Mouse (Mus musculus) ES-E14 (cell line): ENCODE results near the gene Hif1an. TPM values are rescaled to one million over a fixed set of nuclear protein-coding genes. Genes with fewer than 3 reads are reported as not detected.

Source experiments
- DNase-seq: peaks from one replicate; pipeline ENCODE4 v3.0.0-alpha.2; 2013; ENCODE audit warnings: low read depth, low spot score
- H3K27ac ChIP-seq: 2 replicates; pipeline ENCODE4 v1.5.1; 2012; ENCODE audit warnings: low read depth, mild to moderate bottlenecking, low read length, moderate library complexity, mixed read lengths; ENCODE audit not compliant: poor library complexity, insufficient read depth, severe bottlenecking
- H3K36me3 ChIP-seq: 2 replicates; pipeline ENCODE4 v1.6.1; 2012; ENCODE audit warnings: mild to moderate bottlenecking, low read length, moderate library complexity, mixed read lengths; ENCODE audit not compliant: control insufficient read depth, poor library complexity, insufficient read depth, severe bottlenecking
- H3K4me1 ChIP-seq, 2 experiments: fragments of 150-350 bp in 1 of 2; sonication (generic) in 1 of 2; 2 replicates each; pipeline ENCODE4 v1.6.1; 2012; ENCODE audit warnings: low read length in 2 of 2, mild to moderate bottlenecking in 1 of 2, mixed read lengths in 1 of 2; ENCODE audit not compliant: control insufficient read depth in 2 of 2, insufficient read depth in 2 of 2, poor library complexity in 1 of 2
- H3K4me3 ChIP-seq, 2 experiments: fragments of 150-350 bp in 1 of 2; sonication (generic) in 1 of 2; 2 replicates each; pipeline ENCODE4 v1.5.1; 2012; ENCODE audit warnings: low read length in 2 of 2, low read depth in 1 of 2, mild to moderate bottlenecking in 1 of 2, mixed read lengths in 1 of 2; ENCODE audit not compliant: insufficient read depth in 1 of 2, poor library complexity in 1 of 2, severe bottlenecking in 1 of 2
- H3K9ac ChIP-seq: 2 replicates; pipeline ENCODE4 v1.6.1; 2012; ENCODE audit warnings: low read depth, mild to moderate bottlenecking, low read length, mixed read lengths; ENCODE audit not compliant: poor library complexity, insufficient read depth, severe bottlenecking
- H3K9me3 ChIP-seq: fragments of 150-350 bp; sonication (generic); 2 replicates; pipeline ENCODE4 v1.6.1; 2012; ENCODE audit warnings: low read depth, mild to moderate bottlenecking, low read length; ENCODE audit not compliant: control insufficient read depth, insufficient read depth
- CHD2 ChIP-seq: IDR thresholded peaks from 2 replicates; pipeline ENCODE4 v1.6.1; 2014; ENCODE audit warnings: mild to moderate bottlenecking, low read depth, low read length, inconsistent platforms
- HCFC1 ChIP-seq: IDR thresholded peaks from 2 replicates; pipeline ENCODE4 v1.6.1; 2012; ENCODE audit warnings: low read length, inconsistent platforms, borderline replicate concordance; ENCODE audit not compliant: insufficient read depth
- MAFK ChIP-seq: IDR thresholded peaks from 2 replicates; pipeline ENCODE4 v1.6.1; 2014; ENCODE audit warnings: mild to moderate bottlenecking, low read depth, low read length, inconsistent platforms; ENCODE audit not compliant: insufficient read depth
- ZC3H11A ChIP-seq: IDR thresholded peaks from 2 replicates; pipeline ENCODE4 v1.6.1; 2012; ENCODE audit warnings: low read depth, mild to moderate bottlenecking, inconsistent platforms, low read length, borderline replicate concordance
- ZNF384 ChIP-seq: IDR thresholded peaks from 2 replicates; pipeline ENCODE4 v1.6.1; 2012; ENCODE audit warnings: low read depth, low read length, inconsistent platforms
- in situ Hi-C, 2 experiments: fragments of 600-800 bp; cut with MboI; formaldehyde crosslinking; loops; one replicate each; pipeline ENCODE4 v1.15.1; 2025; ENCODE audit warnings: low sequenced_read_pairs in 2 of 2, inconsistent platforms in 1 of 2; ENCODE audit not compliant: unreplicated experiment in 2 of 2
- total RNA-seq: library from RNA; depleted of rRNA; stranded (reverse); fragments of 300-350 nt; gene quantifications from 2 replicates; pipeline ENCODE4 v1.2.3, GENCODE M21; 2012; rRNA removed

The Hif1an gene
- total RNA-seq, 1 experiment, result 18.2 TPM

GRCm38 (mm10) chr19:44590992-44591391 is 28.3 kb downstream of the Hif1an start:
- no peaks in the 10 kb centered on the region for H3K9me3 ChIP-seq
- TF ChIP-seq HCFC1, result no peak
- no peaks in the 10 kb centered on the region for H3K36me3 ChIP-seq
- in situ Hi-C loops, result loop anchor here in 1 of 2 experiments (25.0 kb wide), 1 partner anchor 146 kb away; no protein-coding TSS in a partner anchor
- no peak overlapping the region for H3K9ac ChIP-seq
- DNase-seq, result no peak
- H3K4me1 ChIP-seq, result peaks cover 4 to 18% of the 10 kb centered on the region in 2 experiments; a peak in 1 of 4 replicates
- H3K4me3 ChIP-seq, result peak overlapping the region in 1 of 2 experiments; percentile 22; a peak in 1 of 4 replicates
- no peak overlapping the region for H3K27ac ChIP-seq

DNA sequence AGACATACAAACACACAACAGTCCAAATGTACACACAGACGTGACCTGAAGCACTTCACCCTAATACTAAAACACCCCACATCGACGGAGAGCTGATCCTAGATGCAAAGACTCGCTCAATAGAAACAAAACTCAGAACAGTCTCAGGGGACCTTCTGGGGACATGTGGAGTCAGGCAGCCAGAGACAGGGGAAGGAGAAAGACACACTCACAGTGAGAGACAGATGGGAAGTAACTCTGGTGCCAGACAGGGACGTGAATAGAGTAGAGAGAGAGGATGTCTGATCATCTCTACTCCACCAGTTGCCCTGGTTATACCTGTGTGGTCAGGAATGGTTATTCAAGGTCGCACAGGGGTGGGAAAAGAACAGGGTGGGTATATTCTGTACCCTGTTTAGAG is 29.0 kb downstream of the Hif1an start:
- Histone ChIP-seq H3K4me3 (no peak overlapping the region), H3K4me1 (peaks cover 4 to 18% of the 10 kb centered on the region in 2 experiments; a peak in 1 of 4 replicates), H3K27ac (no peak overlapping the region), H3K36me3 (no peaks in the 10 kb centered on the region), H3K9me3 (no peaks in the 10 kb centered on the region), H3K9ac (no peak overlapping the region)
- TF ChIP-seq HCFC1 (no peak), CHD2 (no peak), ZNF384 (no peak), ZC3H11A (no peak), MAFK (no peak)
- no peak for DNase-seq
- in situ Hi-C loops, result loop anchor here in 1 of 2 experiments (25.0 kb wide), 1 partner anchor 146 kb away; no protein-coding TSS in a partner anchor

DNA sequence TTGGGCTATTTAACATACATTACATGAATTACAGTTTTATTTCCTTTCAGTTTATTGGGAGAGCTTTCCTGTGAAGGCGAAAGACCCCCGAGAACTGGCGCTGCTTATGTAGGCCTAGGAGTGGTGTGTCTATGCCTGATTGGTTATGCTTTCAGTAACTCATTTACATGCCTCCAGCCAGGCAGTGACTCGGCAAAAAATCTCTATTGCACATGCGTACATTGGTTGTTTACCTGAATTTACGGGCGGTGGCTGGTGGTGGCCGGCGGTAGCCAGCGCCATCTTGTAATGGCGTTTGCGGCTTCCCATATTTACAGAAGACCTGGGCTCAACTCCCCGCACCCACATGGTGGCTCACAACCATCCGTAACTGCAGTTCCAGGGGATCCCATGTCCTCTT is 31.5 kb downstream of the Hif1an start:
- in situ Hi-C loops, result loop anchor here in 1 of 2 experiments (25.0 kb wide), 1 partner anchor 143 kb away; no protein-coding TSS in a partner anchor
- TF ChIP-seq HCFC1, result no peak
- peak; percentile 77 for TF ChIP-seq MAFK

DNA sequence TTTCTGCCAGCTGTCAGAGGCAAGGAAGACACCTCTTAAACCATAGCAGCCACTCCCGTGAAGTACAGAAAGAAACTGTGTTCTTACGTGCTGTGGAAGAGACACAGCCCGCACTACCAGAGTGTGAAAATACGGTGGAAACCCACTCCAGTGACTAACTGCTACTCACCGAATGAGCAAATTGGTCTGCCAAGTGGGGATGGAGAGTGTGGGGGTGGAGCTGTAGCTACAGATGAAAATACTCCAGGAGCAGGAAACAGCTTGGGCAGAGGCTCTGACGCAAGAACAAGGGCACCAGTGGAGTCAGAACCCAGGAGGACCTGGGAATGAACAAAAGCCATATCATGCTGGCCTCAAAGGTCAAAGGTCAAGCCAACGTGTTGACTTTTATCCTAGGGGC is 55.5 kb downstream of the Hif1an start:
- Histone ChIP-seq H3K9me3 (no peaks in the 10 kb centered on the region), H3K27ac (no peak overlapping the region), H3K4me3 (no peak overlapping the region), H3K9ac (no peak overlapping the region), H3K4me1 (no peaks in the 10 kb centered on the region; a peak in 1 of 4 replicates), H3K36me3 (no peaks in the 10 kb centered on the region)
- DNase-seq, result no peak
- no peak for TF ChIP-seq HCFC1
- no peak for TF ChIP-seq CHD2
- TF ChIP-seq MAFK, result no peak
- no peak for TF ChIP-seq ZC3H11A
- no peak for TF ChIP-seq ZNF384
- in situ Hi-C loops, result no loop called here

More for the DNA sequence above, 31.5 kb downstream of the Hif1an start:
- no peak for DNase-seq
- H3K27ac ChIP-seq, result peak overlapping the region; percentile 91
- H3K4me1 ChIP-seq, result peaks cover 3 to 11% of the 10 kb centered on the region in 2 experiments; a peak in 1 of 4 replicates
- H3K4me3 ChIP-seq, result no peak overlapping the region
- H3K9ac ChIP-seq, result no peak overlapping the region
- no peaks in the 10 kb centered on the region for H3K36me3 ChIP-seq
- H3K9me3 ChIP-seq, result no peaks in the 10 kb centered on the region

Other genes with a start within 250 kb of the Hif1an start
- 0.13 TPM in 1 of 2 replicates, not detected in the other for gene Scd4, start 229.8 kb upstream of the Hif1an start, total RNA-seq
- gene Scd1, start 155.0 kb upstream of the Hif1an start, total RNA-seq, result 37.2 and 45.8 TPM in 2 replicates
- 0.27 and 0.69 TPM in 2 replicates for gene Wnt8b, start 69.4 kb upstream of the Hif1an start, total RNA-seq
- gene Sec31b, start 17.0 kb upstream of the Hif1an start, total RNA-seq, result 0.54 and 0.90 TPM in 2 replicates
- not detected in 2 replicates for gene Gm20538, start 10.0 kb upstream of the Hif1an start, total RNA-seq
- 431 and 552 TPM in 2 replicates for gene Ndufb8, start 7.4 kb upstream of the Hif1an start, total RNA-seq
- 0.11 TPM in 1 of 2 replicates, not detected in the other for gene Pax2, start 193.2 kb downstream of the Hif1an start, total RNA-seq